Mouse (Mus musculus) liver, embryonic 14.5 days (tissue): ENCODE results near the gene Chrna1.

Source experiments
- CTCF ChIP-seq: IDR thresholded peaks from 2 replicates; pipeline ENCODE4 v1.5.1; 2016; ENCODE audit warnings: antibody characterized with exemption, low read depth, control low read depth
- EP300 ChIP-seq: IDR thresholded peaks from 2 replicates; pipeline ENCODE4 v1.6.1; 2016; ENCODE audit warnings: antibody characterized with exemption, low read depth

GRCm38 (mm10) chr2:73616434-73617057 is 36.4 kb upstream of the Chrna1 start:
- TF ChIP-seq CTCF (no peak), EP300 (no peak)
